Mouse (Mus musculus): ENCODE data around the gene Iqcf5.

DNA sequence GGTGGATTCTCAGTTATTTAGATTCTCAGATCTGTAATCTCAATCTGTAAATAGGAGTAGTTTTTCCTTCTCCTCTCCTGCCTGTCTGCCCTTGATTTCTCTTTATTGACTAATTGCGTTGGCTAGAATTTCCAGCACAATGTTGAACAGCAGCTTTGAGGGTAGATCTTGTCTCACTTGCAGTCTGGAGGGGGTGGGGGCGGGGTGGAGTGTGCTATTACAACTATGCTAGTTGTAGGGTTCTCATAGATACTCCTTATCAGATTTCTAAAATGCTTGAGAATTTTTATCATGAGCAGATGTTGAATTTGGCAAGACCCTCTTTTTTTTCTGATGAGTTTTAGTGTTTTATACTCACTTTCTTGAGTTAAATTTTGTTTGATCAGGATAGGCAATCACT is 5.1 kb downstream of the Iqcf5 start:
- TF ChIP-seq MYOG (IDR thresholded peaks at IDR 0.05; ENCODE audit: control insufficient read depth, extremely low read depth, insufficient read length) (no peak), USF1 (IDR thresholded peaks at IDR 0.05; ENCODE audit: low read depth) (no peak), CTCF (IDR thresholded peaks at IDR 0.05; ENCODE audit: control insufficient read depth, insufficient read depth, insufficient read length) (no peak)

Measured in C2C12 (cell line).